Mouse (Mus musculus) cortical plate, adult 2 months (tissue): ENCODE measurements around the gene Tax1bp1.

Experiments used
- CTCF ChIP-seq: fragments of 200-500 bp; IDR thresholded peaks from 2 replicates; pipeline ENCODE4 v1.5.1; 2011; ENCODE audit warnings: mild to moderate bottlenecking, control low read depth, low read length; ENCODE audit not compliant: insufficient read depth; ENCODE audit errors: extremely low read depth
- POLR2A ChIP-seq: fragments of 200-500 bp; IDR thresholded peaks from 2 replicates; pipeline ENCODE4 v1.6.1; 2011; ENCODE audit warnings: mild to moderate bottlenecking, low read length, control low read depth; ENCODE audit not compliant: insufficient read depth; ENCODE audit errors: extremely low read depth

GRCm38 (mm10) chr6:52699899-52700298 is 13.6 kb upstream of the Tax1bp1 start:
- no peak for TF ChIP-seq CTCF
- TF ChIP-seq POLR2A, result no peak
